Mouse (Mus musculus) ES-Bruce4 (cell line): ENCODE measurements at regions not wholly inside any gene's neighbourhood (a gene's known extent, or its start where the extent isn't known, plus 50 kb on each side); places are given as distances from the start of the nearest gene placed in this dataset.

ENCODE experiments used
- H3K27ac ChIP-seq: 2 replicates; pipeline ENCODE4 v1.5.1; 2012; ENCODE audit warnings: low read length, inconsistent platforms; ENCODE audit not compliant: insufficient read depth
- H3K27me3 ChIP-seq: 2 replicates; pipeline ENCODE4 v1.6.1; 2012; ENCODE audit warnings: mild to moderate bottlenecking, low read length, inconsistent platforms; ENCODE audit not compliant: control insufficient read depth, poor library complexity, insufficient read depth, severe bottlenecking
- H3K36me3 ChIP-seq: 2 replicates; pipeline ENCODE4 v1.6.1; 2012; ENCODE audit warnings: inconsistent platforms, mild to moderate bottlenecking, low read length, moderate library complexity; ENCODE audit not compliant: control insufficient read depth, poor library complexity, insufficient read depth, severe bottlenecking
- H3K4me1 ChIP-seq: one replicate; pipeline ENCODE4 v1.8.1; 2011; ENCODE audit warnings: low read length; ENCODE audit not compliant: control insufficient read depth, insufficient read depth
- H3K4me3 ChIP-seq: 2 replicates; pipeline ENCODE4 v1.5.1; 2011; ENCODE audit warnings: low read depth, mild to moderate bottlenecking, low read length
- H3K9ac ChIP-seq: 2 replicates; pipeline ENCODE4 v1.6.1; 2012; ENCODE audit warnings: low read depth, mild to moderate bottlenecking, inconsistent platforms; ENCODE audit not compliant: poor library complexity, severe bottlenecking
- H3K9me3 ChIP-seq: replicated peaks from 2 replicates; pipeline ENCODE4 v1.6.1; 2012; ENCODE audit warnings: mild to moderate bottlenecking, low read length, inconsistent platforms; ENCODE audit not compliant: control insufficient read depth, poor library complexity, insufficient read depth, severe bottlenecking
- CTCF ChIP-seq: IDR thresholded peaks from one replicate; pipeline ENCODE4 v1.8.1; 2011; ENCODE audit warnings: low read depth, low read length
- EP300 ChIP-seq: IDR thresholded peaks from 2 replicates; pipeline ENCODE4 v1.6.1; 2011; ENCODE audit warnings: low read depth, low read length; ENCODE audit not compliant: insufficient read depth
- POLR2A ChIP-seq: IDR thresholded peaks from one replicate; pipeline ENCODE4 v1.8.1; 2011; ENCODE audit warnings: low read length; ENCODE audit not compliant: insufficient read depth

GRCm38 (mm10) chr1:127103664-127104063 lies 101.2 kb upstream of the Mgat5 start:
- H3K27me3 ChIP-seq: no peaks in the 10 kb centered on the region
- TF ChIP-seq CTCF (no peak), POLR2A (no peak), EP300 (no peak)
- no peak overlapping the region for H3K4me3 ChIP-seq

DNA sequence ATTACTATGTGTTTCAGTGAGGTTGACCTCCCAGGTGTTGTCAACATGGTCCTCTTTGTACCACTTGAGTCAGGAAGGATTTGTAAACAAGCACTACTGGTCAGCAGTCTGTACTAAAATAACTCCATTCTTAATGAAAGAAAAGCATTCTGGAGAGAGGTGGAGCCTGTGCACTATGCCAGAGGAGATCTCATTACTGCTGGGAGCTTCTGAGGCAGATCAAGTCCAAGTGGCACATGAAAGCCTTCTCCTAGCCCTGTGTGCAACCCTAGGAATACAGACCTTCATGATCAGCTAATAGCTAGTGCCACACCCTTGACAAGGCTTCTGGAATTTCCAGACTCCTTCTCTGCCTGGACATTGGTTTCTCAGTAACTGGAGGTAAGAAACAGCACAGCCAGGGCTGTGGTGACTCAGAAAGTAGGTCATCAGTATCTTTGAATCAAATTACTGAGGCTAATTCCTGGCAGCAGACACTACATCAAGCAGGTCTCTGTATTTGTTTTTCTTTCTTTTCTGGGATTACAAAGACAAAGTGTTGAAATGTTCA lies 105.9 kb upstream of the Mgat5 start:
- Histone ChIP-seq H3K4me3 (no peak overlapping the region), H3K27me3 (no peaks in the 10 kb centered on the region), H3K9me3 (no peaks in the 10 kb centered on the region), H3K4me1 (no peaks in the 10 kb centered on the region), H3K9ac (no peak overlapping the region), H3K36me3 (no peaks in the 10 kb centered on the region), H3K27ac (no peak overlapping the region)
- TF ChIP-seq EP300 (no peak), POLR2A (no peak), CTCF (no peak)

More at GRCm38 (mm10) chr1:127103664-127104063, 101.2 kb upstream of the Mgat5 start:
- Histone ChIP-seq H3K4me1 (no peaks in the 10 kb centered on the region), H3K9ac (no peak overlapping the region), H3K9me3 (no peaks in the 10 kb centered on the region), H3K36me3 (no peaks in the 10 kb centered on the region), H3K27ac (no peak overlapping the region)

GRCm38 (mm10) chr1:127087616-127088015 lies 117.2 kb upstream of the Mgat5 start:
- TF ChIP-seq POLR2A: no peak
- no peak for TF ChIP-seq EP300
- no peak for TF ChIP-seq CTCF

DNA sequence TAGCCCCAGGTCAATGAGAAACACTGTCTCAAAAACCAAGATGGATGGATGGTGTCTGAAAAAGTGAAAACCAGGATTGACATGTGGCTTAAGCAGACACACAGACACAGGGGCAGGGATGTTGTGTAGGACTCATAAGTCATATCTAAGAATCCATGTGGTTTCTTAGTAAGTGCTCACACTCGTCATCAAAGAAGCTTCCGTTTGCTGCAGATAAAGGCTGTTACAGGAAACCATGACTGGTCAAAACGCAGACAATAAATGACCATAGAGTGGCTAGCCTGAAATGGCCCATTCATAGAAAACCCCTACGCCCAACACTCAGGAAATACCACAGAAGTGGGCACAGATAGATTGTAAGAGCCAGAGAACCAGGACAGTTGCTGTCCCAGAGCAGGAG lies 118.8 kb upstream of the Mgat5 start:
- Histone ChIP-seq H3K27ac (no peak overlapping the region), H3K27me3 (no peaks in the 10 kb centered on the region), H3K4me1 (no peaks in the 10 kb centered on the region), H3K9ac (no peak overlapping the region), H3K36me3 (no peaks in the 10 kb centered on the region), H3K9me3 (no peaks in the 10 kb centered on the region), H3K4me3 (no peak overlapping the region)
- TF ChIP-seq CTCF: no peak
- TF ChIP-seq POLR2A: no peak
- no peak for TF ChIP-seq EP300

More at GRCm38 (mm10) chr1:127087616-127088015, 117.2 kb upstream of the Mgat5 start:
- no peaks in the 10 kb centered on the region for H3K9me3 ChIP-seq
- H3K27ac ChIP-seq: no peak overlapping the region
- no peak overlapping the region for H3K9ac ChIP-seq
- H3K4me3 ChIP-seq: no peak overlapping the region
- no peaks in the 10 kb centered on the region for H3K27me3 ChIP-seq
- H3K36me3 ChIP-seq: no peaks in the 10 kb centered on the region
- H3K4me1 ChIP-seq: no peaks in the 10 kb centered on the region

- no peaks in the 10 kb centered on the region for H3K4me1 ChIP-seq
- H3K9ac ChIP-seq: no peak overlapping the region
- no peak overlapping the region for H3K27ac ChIP-seq
- H3K27me3 ChIP-seq: no peaks in the 10 kb centered on the region
- H3K9me3 ChIP-seq: no peaks in the 10 kb centered on the region
- TF ChIP-seq EP300 (no peak), POLR2A (no peak), CTCF (no peak)
- H3K36me3 ChIP-seq: no peaks in the 10 kb centered on the region
- no peak overlapping the region for H3K4me3 ChIP-seq
Observed at GRCm38 (mm10) chr1:127083761-127084308, 121.0 kb upstream of the Mgat5 start.

- Histone ChIP-seq H3K36me3 (no peaks in the 10 kb centered on the region), H3K27ac (no peak overlapping the region), H3K4me1 (no peaks in the 10 kb centered on the region), H3K9me3 (no peaks in the 10 kb centered on the region), H3K9ac (no peak overlapping the region), H3K27me3 (no peaks in the 10 kb centered on the region), H3K4me3 (no peak overlapping the region)
- TF ChIP-seq CTCF: no peak
- no peak for TF ChIP-seq EP300
- no peak for TF ChIP-seq POLR2A
Observed at GRCm38 (mm10) chr1:127079012-127079411, 125.8 kb upstream of the Mgat5 start.
